Mouse (Mus musculus) CH12.LX (cell line): ENCODE results near the gene Scyl1. TPM values are rescaled to one million over a fixed set of nuclear protein-coding genes. Genes with fewer than 3 reads are reported as not detected.

Source experiments
- DNase-seq: peaks from one replicate; pipeline ENCODE4 v3.0.0-alpha.2; 2013; ENCODE audit errors: extremely low read depth
- H3K27ac ChIP-seq: 2 replicates; pipeline ENCODE4 v1.5.1; 2012; ENCODE audit warnings: low read depth, mild to moderate bottlenecking, control low read depth, moderate library complexity; ENCODE audit not compliant: insufficient read depth
- H3K27me3 ChIP-seq: replicated peaks from 2 replicates; pipeline ENCODE3; 2012; ENCODE audit warnings: inconsistent platforms
- H3K36me3 ChIP-seq, 2 experiments: replicated peaks in 1 of 2; 2 replicates each; pipeline versions ENCODE3 to v1.6.1; 2012; ENCODE audit warnings: inconsistent platforms in 1 of 2, low read length in 1 of 2, mild to moderate bottlenecking in 1 of 2, mixed read lengths in 1 of 2, moderate library complexity in 1 of 2; ENCODE audit not compliant: control insufficient read depth in 1 of 2, insufficient read depth in 1 of 2
- H3K4me1 ChIP-seq, 2 experiments: 2 replicates each; pipeline ENCODE4 v1.6.1; 2012; ENCODE audit warnings: inconsistent platforms in 1 of 2, moderate library complexity in 1 of 2; ENCODE audit not compliant: insufficient read depth in 2 of 2, control insufficient read depth in 1 of 2
- H3K4me2 ChIP-seq: 2 replicates; pipeline ENCODE4 v1.6.1; 2012; ENCODE audit warnings: low read depth, mild to moderate bottlenecking, control low read depth; ENCODE audit not compliant: poor library complexity, insufficient read depth, severe bottlenecking
- H3K4me3 ChIP-seq, 3 experiments: fragments of 150-350 bp in 1 of 3; sonication (generic) in 1 of 3; replicated peaks in 1 of 3; 2 replicates each; pipeline versions ENCODE3 to v1.5.1; 2011 to 2012; ENCODE audit warnings: low read depth in 2 of 3, low read length in 2 of 3, mild to moderate bottlenecking in 2 of 3, moderate library complexity in 2 of 3, control low read depth in 1 of 3, improper control_type of control experiment in 1 of 3, inconsistent platforms in 1 of 3, mixed read lengths in 1 of 3; ENCODE audit not compliant: poor library complexity in 1 of 3
- H3K79me2 ChIP-seq: replicated peaks from 2 replicates; pipeline ENCODE4 v1.6.1; 2012; ENCODE audit warnings: mild to moderate bottlenecking, moderate library complexity; ENCODE audit not compliant: control insufficient read depth, poor library complexity, insufficient read depth, severe bottlenecking; ENCODE audit errors: extremely low read depth
- H3K9ac ChIP-seq: 2 replicates; pipeline ENCODE4 v1.6.1; 2012; ENCODE audit warnings: low read depth, mild to moderate bottlenecking, control low read depth, moderate library complexity; ENCODE audit not compliant: insufficient read depth
- H3K9me3 ChIP-seq: replicated peaks from 2 replicates; pipeline ENCODE3; 2012; ENCODE audit warnings: low read length, inconsistent platforms, mixed read lengths
- CHD1 ChIP-seq: IDR thresholded peaks from 2 replicates; pipeline ENCODE4 v1.6.1; 2012; ENCODE audit warnings: low read depth, low read length, improper control_type of control experiment, inconsistent platforms
- CHD2 ChIP-seq: IDR thresholded peaks from 2 replicates; pipeline ENCODE4 v1.6.1; 2011; ENCODE audit warnings: low read length, improper control_type of control experiment
- ETS1 ChIP-seq: conservative IDR thresholded peaks from 2 replicates; pipeline ENCODE4 v1.6.1; 2012; ENCODE audit warnings: low read depth, mild to moderate bottlenecking, inconsistent platforms, low read length, improper control_type of control experiment, moderate library complexity
- GABPA ChIP-seq: IDR thresholded peaks from 2 replicates; pipeline ENCODE4 v1.6.1; 2012; ENCODE audit warnings: low read depth, low read length, improper control_type of control experiment, inconsistent platforms; ENCODE audit not compliant: insufficient replicate concordance
- HCFC1 ChIP-seq: IDR thresholded peaks from 2 replicates; pipeline ENCODE4 v1.6.1; 2012; ENCODE audit warnings: low read depth, mild to moderate bottlenecking, inconsistent platforms, low read length, improper control_type of control experiment
- JUN ChIP-seq: IDR thresholded peaks from 2 replicates; pipeline ENCODE4 v1.6.1; 2011; ENCODE audit warnings: low read depth, mild to moderate bottlenecking, low read length, improper control_type of control experiment, moderate library complexity; ENCODE audit not compliant: insufficient read depth
- JUND ChIP-seq: conservative IDR thresholded peaks from 2 replicates; pipeline ENCODE4 v1.6.1; 2011; ENCODE audit warnings: low read depth, low read length, improper control_type of control experiment
- KAT2A ChIP-seq: IDR thresholded peaks from 2 replicates; pipeline ENCODE4 v1.6.1; 2012; ENCODE audit warnings: low read length, improper control_type of control experiment, inconsistent platforms; ENCODE audit not compliant: insufficient replicate concordance
- MAZ ChIP-seq: IDR thresholded peaks from 2 replicates; pipeline ENCODE4 v1.6.1; 2012; ENCODE audit warnings: low read depth, mild to moderate bottlenecking, inconsistent platforms, low read length, improper control_type of control experiment, moderate library complexity
- MEF2A ChIP-seq: IDR thresholded peaks from 2 replicates; pipeline ENCODE4 v1.6.1; 2014; ENCODE audit warnings: low read depth, mild to moderate bottlenecking, inconsistent platforms, low read length, improper control_type of control experiment, borderline replicate concordance
- MYC ChIP-seq: IDR thresholded peaks from 2 replicates; pipeline ENCODE4 v1.6.1; 2011; ENCODE audit warnings: low read depth, mild to moderate bottlenecking, improper control_type of control experiment, low read length
- NELFE ChIP-seq: IDR thresholded peaks from 2 replicates; pipeline ENCODE4 v1.6.1; 2011; ENCODE audit warnings: low read depth, low read length, improper control_type of control experiment
- NRF1 ChIP-seq: IDR thresholded peaks from 2 replicates; pipeline ENCODE4 v1.6.1; 2014; ENCODE audit warnings: low read depth, mild to moderate bottlenecking, inconsistent platforms, low read length, improper control_type of control experiment, moderate library complexity
- PAX5 ChIP-seq: IDR thresholded peaks from 2 replicates; pipeline ENCODE4 v1.6.1; 2012; ENCODE audit warnings: low read length, inconsistent platforms, mixed read lengths
- POLR2A ChIP-seq: IDR thresholded peaks from 2 replicates; pipeline ENCODE4 v1.6.1; 2011; ENCODE audit warnings: low read depth, mild to moderate bottlenecking, improper control_type of control experiment, low read length
- RAD21 ChIP-seq: IDR thresholded peaks from 2 replicates; pipeline ENCODE4 v1.6.1; 2011; ENCODE audit warnings: low read depth, mild to moderate bottlenecking, low read length, improper control_type of control experiment, moderate library complexity
- SMC3 ChIP-seq: IDR thresholded peaks from 2 replicates; pipeline ENCODE4 v1.6.1; 2011; ENCODE audit warnings: low read depth, low read length, improper control_type of control experiment
- TBP ChIP-seq: conservative IDR thresholded peaks from 2 replicates; pipeline ENCODE4 v1.6.1; 2011; ENCODE audit warnings: low read depth, low read length, improper control_type of control experiment
- UBTF ChIP-seq: IDR thresholded peaks from 2 replicates; pipeline ENCODE4 v1.6.1; 2012; ENCODE audit warnings: low read depth, mild to moderate bottlenecking, inconsistent platforms, low read length, improper control_type of control experiment, moderate library complexity
- USF2 ChIP-seq: conservative IDR thresholded peaks from 2 replicates; pipeline ENCODE4 v1.6.1; 2011; ENCODE audit warnings: low read depth, low read length, improper control_type of control experiment
- ZNF384 ChIP-seq: IDR thresholded peaks from 2 replicates; pipeline ENCODE4 v1.6.1; 2012; ENCODE audit warnings: low read depth, low read length, improper control_type of control experiment, inconsistent platforms
- dilution Hi-C: fragments of 300-500 bp; cut with MboI; formaldehyde crosslinking; loops from 2 replicates; pipeline ENCODE4 v1.14.3; 2020; ENCODE audit warnings: low sequenced_read_pairs; ENCODE audit not compliant: extremely low pct_unique_long_range_greater_than_20kb, extremely low pct_ligation_motif_present
- in situ Hi-C: fragments of 300-500 bp; cut with MboI; formaldehyde crosslinking; loops from 3 replicates; pipeline ENCODE4 v1.14.3; 2019; ENCODE audit warnings: low sequenced_read_pairs, low pct_ligation_motif_present, low pct_unique_long_range_greater_than_20kb, mixed read lengths
- polyA plus RNA-seq: library from polyadenylated mRNA; unstranded; fragments of >175 nt; gene quantifications from 2 replicates; pipeline ENCODE4 v1.2.1, GENCODE M21; 2012; ENCODE audit warnings: low read depth; ENCODE audit not compliant: insufficient read length
- total RNA-seq, 2 experiments: library from RNA; depleted of rRNA; stranded (reverse); fragments of 300-350 nt in 1 of 2; fragments of >200 nt in 1 of 2; gene quantifications; 2 replicates each; pipeline ENCODE4 v1.2.3; 2012 to 2014

The Scyl1 gene
- total and polyA plus RNA-seq, 3 experiments: 35.1 to 56.1 (median 49.8) TPM

GRCm38 (mm10) chr19:5786441-5787114 is 15.4 kb upstream of the Scyl1 start (continued):
- 0 out of 2 replicates have a peak, but pooled peaks have one; percentile 15 for TF ChIP-seq CHD2
- no peak for TF ChIP-seq PAX5
- no peak for TF ChIP-seq MEF2A
- TF ChIP-seq USF2: no peak
- no peak; the same call in 1 of the 2 replicates for TF ChIP-seq HCFC1
- TF ChIP-seq TBP: no peak; the same call in 1 of the 2 replicates

GRCm38 (mm10) chr19:5784958-5785577 is 13.8 kb upstream of the Scyl1 start:
- Histone ChIP-seq H3K4me2 (no peak overlapping the region), H3K27me3 (no peaks in the 10 kb centered on the region), H3K36me3 (no peaks in the 10 kb centered on the region), H3K9me3 (no peaks in the 10 kb centered on the region), H3K4me3 (no peak overlapping the region), H3K4me1 (peaks cover 6 to 36% of the 10 kb centered on the region in 2 experiments; a peak in 3 of 4 replicates), H3K27ac (no peak overlapping the region), H3K79me2 (no peaks in the 10 kb centered on the region), H3K9ac (no peak overlapping the region)
- dilution Hi-C loops (no loop called here), in situ Hi-C loops (loop anchor here (5.0 kb wide), 1 partner anchor 92 kb away; the partner anchor contains the start of genes Frmd8 and Slc25a45)
- no peak for TF ChIP-seq SMC3
- no peak for TF ChIP-seq MAZ
- DNase-seq: no peak

GRCm38 (mm10) chr19:5782121-5782520 is 10.9 kb upstream of the Scyl1 start:
- no peaks in the 10 kb centered on the region for H3K9me3 ChIP-seq
- TF ChIP-seq MYC (no peak), JUN (no peak), CHD1 (no peak), SMC3 (no peak), PAX5 (no peak), ZNF384 (no peak), TBP (no peak), UBTF (no peak), CHD2 (no peak), JUND (no peak), ETS1 (no peak), GABPA (no peak), RAD21 (no peak), POLR2A (no peak), KAT2A (no peak), NRF1 (no peak), NELFE (no peak), USF2 (no peak)
- peaks cover 0 to 17% of the 10 kb centered on the region in 2 experiments; a peak in 2 of 4 replicates for H3K4me1 ChIP-seq
- H3K9ac ChIP-seq: no peak overlapping the region
- H3K36me3 ChIP-seq: no peaks in the 10 kb centered on the region
- H3K4me2 ChIP-seq: no peak overlapping the region
- no peak overlapping the region for H3K4me3 ChIP-seq
- in situ Hi-C loops: no loop called here
- H3K27me3 ChIP-seq: no peaks in the 10 kb centered on the region
- no peak overlapping the region for H3K27ac ChIP-seq
- dilution Hi-C loops: no loop called here
- no peaks in the 10 kb centered on the region for H3K79me2 ChIP-seq
- DNase-seq: no peak
